Mouse (Mus musculus) gastrocnemius, postnatal 25 days (tissue): ENCODE measurements around the gene Vsir. TPM values are rescaled to one million over a fixed set of nuclear protein-coding genes. Genes with fewer than 3 reads are reported as not detected.

Experiments used
- DNase-seq: peaks from one replicate; pipeline ENCODE4 v3.0.0; 2022
- total RNA-seq, 2 experiments: library from RNA; stranded (reverse); gene quantifications; 1 replicate in 1 of 2; 2 replicates in 1 of 2; pipeline ENCODE4 v1.2.3; 2021

Gene Vsir
- total RNA-seq, 2 experiments from 2014 or later = 7.0 to 7.4 TPM

- peak; percentile 55 for DNase-seq
Measured at GRCm38 (mm10) chr10:60353241-60354002, 6.8 kb downstream of the Vsir start.

GRCm38 (mm10) chr10:60354003-60354325 is 7.3 kb downstream of the Vsir start:
- no peak for DNase-seq

- peak; percentile 63 for DNase-seq
Measured at GRCm38 (mm10) chr10:60354881-60355677, 8.4 kb downstream of the Vsir start.

- DNase-seq = peak; percentile 79
Measured at GRCm38 (mm10) chr10:60357441-60357840, 10.8 kb downstream of the Vsir start.

GRCm38 (mm10) chr10:60357901-60358300 is 11.2 kb downstream of the Vsir start:
- no peak for DNase-seq

GRCm38 (mm10) chr10:60358776-60359175 is 12.1 kb downstream of the Vsir start:
- no peak for DNase-seq

GRCm38 (mm10) chr10:60361615-60362309 is 15.1 kb downstream of the Vsir start:
- no peak for DNase-seq

GRCm38 (mm10) chr10:60362310-60362628 is 15.6 kb downstream of the Vsir start:
- no peak for DNase-seq

GRCm38 (mm10) chr10:60363426-60363825 is 16.8 kb downstream of the Vsir start:
- DNase-seq = no peak

GRCm38 (mm10) chr10:60367145-60367544 is 20.5 kb downstream of the Vsir start:
- DNase-seq = no peak

- no peak for DNase-seq
Measured at GRCm38 (mm10) chr10:60367904-60368303, 21.3 kb downstream of the Vsir start.

GRCm38 (mm10) chr10:60369405-60369804 is 22.8 kb downstream of the Vsir start:
- DNase-seq = no peak

GRCm38 (mm10) chr10:60370098-60370497 is 23.4 kb downstream of the Vsir start:
- no peak for DNase-seq

GRCm38 (mm10) chr10:60370601-60371061 is 24.0 kb downstream of the Vsir start:
- DNase-seq = no peak

- DNase-seq = no peak
Measured at GRCm38 (mm10) chr10:60371596-60372386, 25.1 kb downstream of the Vsir start.

GRCm38 (mm10) chr10:60373543-60373936 is 26.9 kb downstream of the Vsir start:
- DNase-seq = no peak

GRCm38 (mm10) chr10:60373937-60374578 is 27.4 kb downstream of the Vsir start:
- peak; percentile 50 for DNase-seq

GRCm38 (mm10) chr10:60376704-60377103 is 30.1 kb downstream of the Vsir start:
- no peak for DNase-seq

- no peak for DNase-seq
Measured at GRCm38 (mm10) chr10:60379419-60379957, 32.8 kb downstream of the Vsir start.

- DNase-seq = no peak
Measured at GRCm38 (mm10) chr10:60380229-60380628, 33.6 kb downstream of the Vsir start.
